Mouse (Mus musculus): ENCODE results near the gene Cdhr4. TPM values are rescaled to one million over a fixed set of nuclear protein-coding genes. Genes with fewer than 3 reads are reported as not detected.
"Not testable (repeated sequence)": the region's sequence is repeated elsewhere in the genome, so short reads cannot be mapped to it uniquely, and the experiment has no call there.

The Cdhr4 gene
- polyA plus RNA-seq, 3 experiments from 2014 or later = 0.73 TPM; not detected in 2

DNA sequence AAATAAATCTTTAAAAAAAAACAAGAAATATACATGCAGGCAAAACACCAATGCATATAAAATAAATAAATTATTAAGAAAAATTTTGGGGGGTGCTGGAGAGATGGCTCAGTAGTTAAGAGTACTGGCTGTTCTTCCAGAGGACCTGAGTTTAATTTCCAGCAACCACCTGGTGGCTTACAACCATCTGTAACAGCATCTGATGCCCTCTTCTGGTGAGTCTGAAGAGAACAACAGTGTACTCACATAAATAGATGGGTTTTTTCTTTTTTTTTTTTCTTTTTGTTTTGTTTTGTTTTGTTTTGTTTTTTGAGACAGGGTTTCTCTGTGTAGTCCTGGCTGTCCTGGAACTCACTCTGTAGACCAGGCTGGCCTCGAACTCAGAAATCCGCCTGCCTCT lies 21.3 kb downstream of the Cdhr4 start:
- ATAC-seq = not testable (repeated sequence)

DNA sequence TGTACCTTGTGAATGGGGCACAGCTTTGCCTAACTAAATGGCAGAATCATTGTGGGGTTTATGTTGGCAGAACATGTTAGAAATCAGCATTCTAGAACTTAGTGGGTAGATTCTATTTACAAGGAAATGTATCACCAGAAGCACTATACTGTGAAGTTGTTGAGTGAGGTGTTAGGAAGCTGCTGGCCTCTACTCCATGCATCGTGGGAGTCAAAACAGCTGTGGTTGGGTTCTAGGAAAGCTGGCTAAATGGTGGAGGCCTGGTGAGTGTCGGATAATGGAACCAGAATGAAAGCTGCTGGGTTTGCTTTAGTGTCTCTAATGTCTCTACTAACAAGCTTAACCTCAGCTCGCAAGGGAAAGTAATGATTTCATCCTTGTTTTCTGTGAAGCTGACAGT lies 24.8 kb downstream of the Cdhr4 start:
- no peak for ATAC-seq

DNA sequence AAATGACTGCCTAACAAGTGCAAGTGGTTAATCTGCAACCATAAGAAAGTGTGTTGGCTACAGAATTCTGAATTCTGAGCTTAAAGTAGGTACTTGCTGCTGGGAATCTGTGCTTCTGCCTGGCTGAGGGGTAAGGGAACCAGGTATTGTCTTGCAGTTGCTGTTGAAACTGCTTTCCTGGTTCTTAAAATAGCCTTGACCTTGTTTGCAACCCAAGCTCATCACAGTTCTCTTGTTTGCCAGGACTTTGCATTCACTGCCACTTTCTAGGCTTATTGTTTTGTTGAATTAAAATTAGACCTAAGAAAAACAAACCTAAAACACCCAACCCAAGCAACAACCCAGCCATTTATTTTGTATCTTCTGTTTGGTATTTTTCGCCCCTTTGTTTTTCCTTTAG lies 28.4 kb downstream of the Cdhr4 start:
- ATAC-seq = no peak

DNA sequence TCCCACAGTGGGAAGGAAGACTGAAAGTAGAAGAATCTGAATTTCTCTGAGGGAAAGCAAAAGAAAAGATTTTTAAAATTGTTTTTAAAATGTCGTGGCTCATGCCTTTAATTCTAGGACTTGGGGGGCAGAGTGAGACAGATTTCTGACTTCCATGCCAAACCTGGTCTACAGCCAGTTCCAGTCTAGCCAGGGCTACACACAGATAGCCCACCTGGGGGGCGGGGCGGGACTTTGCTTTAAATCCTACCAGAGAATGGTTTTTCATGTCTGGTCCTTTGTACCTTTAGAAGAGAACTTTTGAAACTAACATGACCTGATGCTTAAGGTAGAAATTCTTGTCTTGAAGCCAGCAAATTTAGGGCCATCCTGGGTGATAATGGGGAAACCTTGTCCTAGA lies 30.9 kb downstream of the Cdhr4 start:
- ATAC-seq = no peak

DNA sequence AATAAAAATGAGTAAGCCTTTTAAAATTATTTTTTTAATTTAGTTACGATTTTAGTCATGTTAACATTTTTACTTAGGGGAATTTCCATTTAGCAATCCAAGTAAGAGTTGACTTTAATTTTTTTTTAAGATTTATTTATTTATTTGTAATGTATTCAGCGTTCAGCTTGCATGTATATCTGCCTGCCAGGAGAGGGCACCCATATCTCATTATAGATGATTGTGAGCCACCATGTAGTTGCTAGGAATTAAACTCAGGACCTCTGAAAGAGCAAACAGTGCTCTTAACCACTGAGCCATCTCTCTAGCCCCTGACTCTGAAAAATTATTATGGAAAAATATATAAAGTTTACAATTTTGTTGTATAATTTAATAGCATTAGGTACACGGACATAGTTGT lies 34.3 kb downstream of the Cdhr4 start:
- ATAC-seq = no peak

DNA sequence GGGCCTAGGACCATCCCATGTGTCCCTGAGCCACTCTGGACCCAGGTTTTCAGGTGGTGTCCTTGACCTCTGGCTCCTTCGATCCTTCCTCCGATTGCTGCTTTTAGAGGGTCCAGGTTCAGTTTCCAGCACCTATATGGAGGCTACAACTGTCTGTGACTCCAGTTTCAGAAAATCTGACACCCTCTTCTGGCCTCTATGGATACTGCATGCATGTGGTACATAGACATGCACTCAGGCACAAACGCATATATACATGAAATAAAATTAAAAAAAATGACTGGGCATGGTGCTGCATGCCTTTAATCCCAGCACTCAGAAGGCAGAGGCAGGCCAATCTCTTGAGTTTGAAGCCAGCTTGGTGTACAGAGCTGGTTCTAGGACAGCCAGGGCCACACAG lies 35.6 kb downstream of the Cdhr4 start:
- no peak for ATAC-seq

DNA sequence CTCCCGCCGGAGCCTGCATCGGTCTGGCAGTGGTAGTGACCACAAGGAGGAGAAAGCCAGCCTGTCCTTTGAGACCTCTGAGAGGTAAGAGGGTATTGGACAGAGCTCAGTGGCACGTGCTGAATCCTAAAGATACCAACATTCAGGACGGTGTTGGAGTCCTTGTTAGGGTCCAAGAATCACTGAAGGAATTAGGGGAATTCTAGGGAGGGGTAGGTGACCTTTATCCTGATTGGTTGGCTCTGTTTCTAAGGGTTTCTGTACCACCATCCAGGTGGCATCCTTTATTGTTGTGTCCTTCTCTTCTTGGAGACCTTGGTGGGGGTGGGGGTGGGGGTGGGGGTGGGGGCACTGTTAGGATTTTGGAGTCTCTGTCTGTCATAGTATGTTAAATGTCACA lies 39.8 kb downstream of the Cdhr4 start:
- ATAC-seq = no peak

DNA sequence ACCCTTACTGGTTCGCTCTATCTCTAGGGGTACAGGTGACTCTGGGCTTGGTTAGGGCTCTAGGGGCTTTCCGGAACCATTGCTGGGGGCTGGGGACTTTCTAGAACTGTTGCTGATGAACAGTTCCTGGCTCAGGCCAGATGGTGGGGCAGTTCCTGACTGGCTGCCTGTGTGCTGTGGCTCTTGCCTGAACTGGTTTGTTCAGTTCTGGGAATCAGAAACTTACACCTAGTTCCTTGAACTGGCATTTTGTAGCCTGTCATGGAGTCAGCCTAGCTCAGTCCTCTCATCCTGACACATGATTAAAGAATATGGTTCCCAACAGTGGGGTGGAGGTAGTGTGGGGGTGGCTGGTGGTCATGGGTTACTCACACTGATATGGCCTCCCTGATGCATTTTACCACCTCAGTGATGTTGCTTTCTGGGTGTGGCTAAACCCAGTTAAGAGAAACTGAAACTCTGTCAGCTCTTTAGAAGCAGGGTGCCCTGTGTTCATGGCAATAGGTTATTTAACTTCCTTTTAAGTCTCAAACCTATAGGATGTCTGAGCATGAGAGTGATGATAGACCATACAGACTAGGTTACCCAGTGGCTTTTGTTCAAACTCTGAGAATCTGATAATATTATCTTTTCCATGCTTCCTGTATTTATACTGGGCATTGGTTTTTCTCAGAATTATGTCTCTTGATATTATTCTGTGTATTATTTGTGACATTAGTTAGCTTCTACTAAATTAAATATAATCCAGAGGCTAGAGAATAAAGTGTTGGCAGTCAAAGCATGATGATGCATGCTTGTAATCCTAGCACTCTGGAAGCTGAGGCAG lies 43.2 kb downstream of the Cdhr4 start:
- ATAC-seq = peak; percentile 87

DNA sequence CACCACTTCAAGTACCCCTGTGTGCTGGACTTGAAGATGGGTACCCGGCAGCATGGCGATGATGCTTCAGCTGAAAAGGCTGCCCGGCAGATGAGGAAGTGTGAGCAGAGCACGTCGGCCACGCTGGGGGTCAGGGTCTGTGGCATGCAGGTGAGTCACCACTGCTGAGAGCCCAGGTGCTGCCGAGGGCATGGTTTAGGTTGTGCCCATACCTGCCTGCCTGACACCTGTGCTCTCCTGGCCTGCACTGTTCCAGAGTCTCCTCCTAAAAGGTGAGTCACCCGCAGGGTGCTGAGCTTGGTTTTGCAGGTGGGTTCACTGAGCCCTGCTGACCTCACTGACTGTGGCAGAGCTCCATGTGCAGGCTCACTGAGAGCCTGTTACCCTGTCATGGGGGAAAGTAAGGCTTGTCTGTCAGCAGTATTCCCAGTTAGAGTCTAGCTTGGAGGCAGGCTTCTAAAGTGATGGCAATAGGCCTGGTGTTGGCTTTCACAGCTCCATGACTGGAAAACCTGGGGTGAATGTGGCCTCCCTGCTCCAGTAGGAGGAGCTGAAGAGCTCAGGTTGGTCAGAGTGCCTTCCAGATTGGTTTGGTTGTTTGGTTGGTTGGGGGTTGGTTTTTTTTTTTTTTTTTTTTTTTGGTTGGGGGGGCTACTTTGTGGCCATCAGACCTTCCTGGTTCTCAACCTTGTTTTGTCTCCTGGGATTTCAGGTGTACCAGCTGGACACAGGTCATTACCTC lies 52.6 kb downstream of the Cdhr4 start:
- no peak for ATAC-seq

DNA sequence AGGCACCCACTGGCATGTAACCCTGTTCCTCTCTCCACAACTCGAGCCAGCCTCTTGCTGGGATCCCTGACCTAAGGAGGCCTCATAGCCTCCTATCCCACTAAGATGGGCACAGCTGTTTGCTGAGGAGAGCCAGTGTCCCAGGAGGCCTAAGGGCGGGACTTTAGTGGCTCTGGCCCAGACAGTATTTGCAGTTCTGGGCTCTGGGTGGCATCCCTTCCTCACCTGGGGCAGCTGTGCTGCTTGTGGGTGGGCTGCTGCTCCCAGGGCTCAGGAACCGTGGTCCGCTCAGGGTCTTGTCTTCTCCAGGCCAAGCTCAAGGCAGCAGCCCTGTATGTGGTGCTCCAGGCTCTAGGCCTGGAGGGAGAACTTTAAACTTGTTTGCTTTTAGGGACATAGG lies 54.3 kb downstream of the Cdhr4 start:
- ATAC-seq = no peak

DNA sequence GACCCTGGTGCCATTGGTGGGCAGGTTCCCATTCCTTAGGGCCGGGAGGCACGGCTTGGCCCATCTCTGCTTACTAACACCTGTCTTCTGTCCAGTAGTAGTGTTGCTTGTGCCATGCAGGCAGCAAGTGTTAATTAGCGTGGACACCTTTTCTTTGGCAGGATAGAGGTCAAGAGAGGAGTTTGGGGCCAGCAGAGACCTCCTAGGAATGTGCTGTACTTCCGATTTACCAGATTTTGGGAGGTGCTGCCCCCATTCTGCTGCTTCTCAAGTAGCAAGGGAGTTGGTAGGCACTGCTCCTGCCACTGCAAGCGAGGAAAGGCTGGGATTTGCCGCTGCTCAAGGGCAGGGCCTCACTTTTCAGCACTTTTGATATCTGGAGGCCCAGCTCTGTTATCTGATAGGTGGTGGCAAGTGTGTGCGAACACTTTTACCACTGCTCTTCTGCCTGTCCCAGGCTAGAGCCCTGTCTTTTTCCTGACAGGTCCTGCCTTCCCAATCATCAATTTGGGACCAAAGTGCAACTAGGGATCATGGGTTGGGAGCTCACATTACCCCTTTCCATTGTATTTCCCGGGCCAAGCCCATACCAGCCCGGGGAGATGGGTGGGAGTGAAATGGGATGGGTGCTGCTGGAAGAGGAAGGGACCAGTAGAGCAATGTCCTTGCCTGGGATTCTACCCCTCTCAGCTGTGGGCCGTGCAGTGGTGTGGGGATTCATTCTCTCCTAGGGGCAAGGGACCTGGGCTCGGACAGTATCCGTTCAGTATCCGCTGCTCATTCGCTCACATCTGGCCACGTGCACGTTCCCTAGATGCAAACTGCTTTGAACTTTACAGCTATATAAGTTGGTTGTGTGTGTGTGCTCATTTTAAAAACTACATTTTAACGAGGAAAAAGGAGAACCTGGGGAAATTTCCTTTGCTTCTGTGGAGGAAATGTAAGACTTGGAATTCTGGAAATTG lies 55.6 kb downstream of the Cdhr4 start:
- ATAC-seq = no peak

DNA sequence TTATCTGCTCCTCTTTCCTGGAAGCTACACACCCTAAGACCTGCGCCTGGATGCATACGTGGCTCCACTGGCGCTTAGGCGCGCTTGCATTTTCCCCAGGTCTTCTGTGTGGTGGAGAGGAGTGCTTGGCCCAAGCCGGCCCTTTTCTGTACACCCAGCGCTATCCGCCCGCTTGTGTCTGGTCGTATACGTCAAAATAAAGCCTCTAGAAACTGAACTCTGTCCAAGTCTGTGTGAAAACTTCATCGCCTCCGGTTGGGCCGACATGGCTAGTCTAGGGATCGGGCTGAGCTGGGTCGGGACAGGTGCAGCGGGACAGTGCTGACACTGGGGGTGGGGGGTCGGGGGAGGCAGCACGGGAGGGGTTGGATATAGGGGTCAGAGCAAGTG lies 56.3 kb downstream of the Cdhr4 start:
- no peak for ATAC-seq

DNA sequence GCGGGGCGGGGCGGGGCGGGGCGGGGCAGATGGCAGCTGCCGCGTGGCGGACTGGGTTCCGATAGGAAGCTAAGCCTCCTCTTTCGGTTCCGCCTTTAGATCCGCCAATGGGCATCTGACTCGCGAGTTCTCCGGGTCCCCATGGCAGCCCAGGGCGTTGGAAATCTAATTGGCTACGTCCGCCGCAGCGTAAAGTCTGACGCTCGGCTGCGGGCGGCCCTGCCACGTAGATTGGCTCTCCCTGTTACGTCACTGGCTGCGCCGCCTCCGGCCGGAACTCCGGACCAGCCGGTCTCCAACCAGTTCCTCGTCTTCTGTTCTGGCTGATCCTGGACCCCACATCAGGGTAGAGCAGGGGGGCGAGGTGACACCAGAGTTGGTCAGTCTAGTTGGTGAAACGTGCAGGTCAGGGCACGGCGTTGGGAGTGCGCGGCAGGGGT lies 56.7 kb downstream of the Cdhr4 start, which contains the start of gene Gmppb:
Gene Gmppb, plus strand, starts transcription at position 227 of the 440 bp plus-strand sequence.
- peak; percentile 92 for ATAC-seq

Other genes starting within 250 kb of the Cdhr4 start
- 100 to 1,000 TPM; 305 to 399 (median 332) TPM for gene Rbm5, start 221.5 kb upstream of the Cdhr4 start, polyA plus RNA-seq (2017; shearing (Covaris generic))
- gene Rbm6, start 119.3 kb upstream of the Cdhr4 start, polyA plus RNA-seq (2017; shearing (Covaris generic)) = 100 to 1,000 TPM in 2 of 3 experiments, 10 to 100 TPM in 1; 74.5 to 126 (median 101) TPM
- gene Mon1a, start 104.3 kb upstream of the Cdhr4 start, polyA plus RNA-seq (2017; shearing (Covaris generic)) = 10 to 100 TPM; 10.2 to 11.9 (median 10.6) TPM
- gene Mst1r, start 85.6 kb upstream of the Cdhr4 start, polyA plus RNA-seq (2017; shearing (Covaris generic)) = under 1 TPM in 1 of 3 experiments, not detected in 2; 0.07 TPM
- gene Actl11, start 64.0 kb upstream of the Cdhr4 start, polyA plus RNA-seq (2017; shearing (Covaris generic)) = not detected
- not detected for gene Camkv, start 56.8 kb upstream of the Cdhr4 start, polyA plus RNA-seq (2017; shearing (Covaris generic))
- gene Traip, start 42.4 kb upstream of the Cdhr4 start, polyA plus RNA-seq (2017; shearing (Covaris generic)) = 10 to 100 TPM in 1 of 3 experiments, 1 to 10 TPM in 2; 2.7 to 11.6 (median 8.2) TPM
- 100 to 1,000 TPM; 120 to 204 (median 167) TPM for gene Uba7, start 17.0 kb upstream of the Cdhr4 start, polyA plus RNA-seq (2017; shearing (Covaris generic))
- gene Gm20661, start 9.4 kb upstream of the Cdhr4 start, polyA plus RNA-seq (2017; shearing (Covaris generic)) = not detected
- under 1 TPM; 0.35 to 0.89 (median 0.82) TPM for gene Inka1, start 6.6 kb upstream of the Cdhr4 start, polyA plus RNA-seq (2017; shearing (Covaris generic))
- gene Gm20662, start 3.9 kb downstream of the Cdhr4 start, polyA plus RNA-seq (2017; shearing (Covaris generic)) = not detected
- gene Ip6k1, start 10.0 kb downstream of the Cdhr4 start, polyA plus RNA-seq (2017; shearing (Covaris generic)) = 10 to 100 TPM; 20.8 to 95.9 (median 58.2) TPM
- 10 to 100 TPM; 15.2 to 19.6 (median 18.4) TPM for gene Gmppb, start 56.7 kb downstream of the Cdhr4 start, polyA plus RNA-seq (2017; shearing (Covaris generic))
- gene Amigo3, start 60.7 kb downstream of the Cdhr4 start, polyA plus RNA-seq (2017; shearing (Covaris generic)) = 1 to 10 TPM in 2 of 3 experiments, under 1 TPM in 1; 0.69 to 3.9 (median 1.9) TPM
- gene Mst1, start 87.9 kb downstream of the Cdhr4 start, polyA plus RNA-seq (2017; shearing (Covaris generic)) = under 1 TPM in 2 of 3 experiments, not detected in 1; 0.67 to 0.87 TPM
- gene Rnf123, start 90.8 kb downstream of the Cdhr4 start, polyA plus RNA-seq (2017; shearing (Covaris generic)) = 10 to 100 TPM; 36.0 to 83.5 (median 66.3) TPM
- 10 to 100 TPM; 35.3 to 52.6 (median 45.0) TPM for gene Apeh, start 102.1 kb downstream of the Cdhr4 start, polyA plus RNA-seq (2017; shearing (Covaris generic))
- gene Bsn, start 197.9 kb downstream of the Cdhr4 start, polyA plus RNA-seq (2017; shearing (Covaris generic)) = under 1 TPM; 0.09 to 0.59 (median 0.38) TPM